In the genomic region with DNA sequence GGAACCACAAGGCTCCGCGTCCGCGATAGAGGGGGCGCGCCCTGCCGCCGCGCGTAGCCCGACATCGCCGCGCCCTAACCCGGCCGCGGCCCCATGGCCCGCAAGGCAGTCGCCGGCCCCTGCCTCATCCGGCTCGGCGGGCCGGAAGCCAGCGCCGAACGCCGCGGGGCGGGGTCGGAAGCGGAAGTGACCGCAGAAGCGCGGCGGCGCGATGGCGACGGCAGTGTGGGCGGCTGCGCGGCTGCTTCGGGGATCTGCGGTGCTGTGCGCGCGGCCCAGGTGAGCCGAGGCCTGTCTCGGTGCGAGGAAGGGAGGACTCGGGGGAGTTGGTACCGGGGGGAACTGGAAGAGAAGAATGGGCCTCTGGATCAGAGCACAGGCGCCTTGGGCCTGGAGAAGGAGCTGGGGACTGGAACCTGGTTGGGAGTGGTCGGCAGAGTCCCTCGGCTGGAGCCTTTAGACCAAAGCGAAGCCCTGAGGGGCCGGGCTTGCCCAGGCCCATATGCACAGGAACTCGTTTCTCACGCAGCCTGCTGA, we compare ENCODE assay signal across 8 mouse cellular contexts. TPM values are rescaled to one million over a fixed set of nuclear protein-coding genes. Genes with fewer than 3 reads are reported as not detected.
DNase-seq lines count a peak whose midpoint lies in the region; ATAC-seq and TF ChIP-seq lines count a peak whose summit lies in the region.

TSS of gene Entr1 (minus strand) at position 163 of the 537 bp plus-strand sequence.
TSS of gene Pmpca (plus strand) at position 186 of the 537 bp plus-strand sequence.

- intact Hi-C loops in left cerebral cortex, postnatal 10 days (cut with DNase I) = loop anchor here (10.0 kb wide), 1 partner anchor 234 kb away; no protein-coding TSS in a partner anchor

- peak within 1 kb of the TSS; percentile 93 for H3K9ac ChIP-seq in hindbrain, postnatal 0 days (replicated peaks; ENCODE audit: low read length)

- TF ChIP-seq CTCF in hindbrain, postnatal 0 days (IDR thresholded peaks at IDR 0.05; ENCODE audit: low read depth) = no peak

- WGBS in hindbrain, postnatal 0 days = under 1% methylated on average over 54 of the region's 60 CpGs

- no peaks in the 10 kb centered on the region for H3K27me3 ChIP-seq in hindbrain, postnatal 0 days (ENCODE audit: insufficient read depth, low read length)

- peak within 1 kb of the TSS; percentile 86 for H3K4me3 ChIP-seq in hindbrain, postnatal 0 days (ENCODE audit: low read length)

- H3K27ac ChIP-seq in hindbrain, postnatal 0 days = peak within 1 kb of the TSS; percentile 82

- H3K9me3 ChIP-seq in hindbrain, postnatal 0 days (ENCODE audit: low read length) = no peaks in the 10 kb centered on the region

- ATAC-seq in common myeloid progenitor, adult 5-6 weeks (replicated peaks; ENCODE audit: low read depth, poor library complexity, severe bottlenecking) = peak; percentile 75
- peak; percentile 92 for ATAC-seq in hindbrain, postnatal 0 days
- ATAC-seq in megakaryocyte progenitor cell, adult 5-6 weeks (replicated peaks; ENCODE audit: poor library complexity) = peak; percentile 93

- DNase-seq in adipocyte (ENCODE audit: low spot score) = peak; percentile 68
- DNase-seq in gastrocnemius, adult 8-10 months (ENCODE audit: low spot score in 2 of 2) = peak; percentile 69
- peak; percentile 96 for DNase-seq in hindbrain, postnatal 0 days (ENCODE audit: low spot score)
- DNase-seq in left cerebral cortex, postnatal 10 days (ENCODE audit: extremely low spot score in 1 of 2, low spot score in 2 of 2) = peak; percentile 73 to 92
- peak; percentile 90 for DNase-seq in right cerebral cortex, postnatal 14 days
- DNase-seq in urinary bladder, postnatal 25 days (ENCODE audit: low spot score) = peak; percentile 84

- H3K4me2 ChIP-seq in hindbrain, postnatal 0 days (ENCODE audit: low read depth, low read length) = peak within 1 kb of the TSS; percentile 88

- H3K36me3 ChIP-seq in hindbrain, postnatal 0 days (ENCODE audit: insufficient read depth, low read length) = peaks cover 65% of the 10 kb centered on the region

- no peaks in the 10 kb centered on the region; the same call in 1 of the 2 replicates for H3K4me1 ChIP-seq in hindbrain, postnatal 0 days (ENCODE audit: insufficient read depth, low read length)

RNA-seq across cellular contexts. Expression of gene Entr1, which starts in this region (rescaled TPM):
- total RNA-seq in common myeloid progenitor, adult 5-6 weeks (2017) = 32.6 and 33.2 TPM in 2 replicates
- total RNA-seq in gastrocnemius, adult 8-10 months (2022) = 10 to 100 TPM; 17.8 to 28.0 (median 24.8) TPM
- 115 and 135 TPM in 2 replicates for total RNA-seq in hindbrain, postnatal 0 days (2014; rRNA removed)
- polyA plus RNA-seq in hindbrain, postnatal 0 days (2015; fragmentation: Nextera tagmentation; extraction: Ambion mirVana) = 133 and 138 TPM in 2 replicates
- 100 to 1,000 TPM; 187 to 190 TPM for total RNA-seq in left cerebral cortex, postnatal 10 days (2021)
- total RNA-seq in megakaryocyte progenitor cell, adult 5-6 weeks (2015) = 44.4 and 53.5 TPM in 2 replicates
- 33.6 and 37.9 TPM in 2 replicates for total RNA-seq in megakaryocyte progenitor cell, adult 5-6 weeks (2017)

RNA-seq across cellular contexts. Expression of gene Pmpca, which starts in this region (rescaled TPM):
- 66.4 and 72.9 TPM in 2 replicates for total RNA-seq in common myeloid progenitor, adult 5-6 weeks (2017)
- total RNA-seq in gastrocnemius, adult 8-10 months (2022) = 100 to 1,000 TPM; 132 to 147 (median 133) TPM
- total RNA-seq in hindbrain, postnatal 0 days (2014; rRNA removed) = 58.7 and 68.5 TPM in 2 replicates
- polyA plus RNA-seq in hindbrain, postnatal 0 days (2015; fragmentation: Nextera tagmentation; extraction: Ambion mirVana) = 94.9 and 95.8 TPM in 2 replicates
- 100 to 1,000 TPM; 126 to 129 TPM for total RNA-seq in left cerebral cortex, postnatal 10 days (2021)
- total RNA-seq in megakaryocyte progenitor cell, adult 5-6 weeks (2015) = 36.7 and 50.1 TPM in 2 replicates
- 52.8 and 62.4 TPM in 2 replicates for total RNA-seq in megakaryocyte progenitor cell, adult 5-6 weeks (2017)

Comparison
In these comparisons a context has a peak if more than half of its experiments do, and no peak if none do; other contexts are left out.
1. Peak in every context shown above with its lines: DNase-seq, ATAC-seq, H3K4me3 ChIP-seq and H3K27ac ChIP-seq.